Mouse (Mus musculus) cortical plate, adult 2 months (tissue): ENCODE data around the gene Xylt1.

Source experiments
- CTCF ChIP-seq: fragments of 200-500 bp; IDR thresholded peaks from 2 replicates; pipeline ENCODE4 v1.5.1; 2011; ENCODE audit warnings: mild to moderate bottlenecking, control low read depth, low read length; ENCODE audit not compliant: insufficient read depth; ENCODE audit errors: extremely low read depth
- POLR2A ChIP-seq: fragments of 200-500 bp; IDR thresholded peaks from 2 replicates; pipeline ENCODE4 v1.6.1; 2011; ENCODE audit warnings: mild to moderate bottlenecking, low read length, control low read depth; ENCODE audit not compliant: insufficient read depth; ENCODE audit errors: extremely low read depth

GRCm38 (mm10) chr7:117368647-117369289 is 12.0 kb upstream of the Xylt1 start:
- TF ChIP-seq POLR2A: no peak
- no peak for TF ChIP-seq CTCF
